ENCODE assay signal across 14 mouse cellular contexts in genomic region chr7:44444886-44445527, GRCm38 (mm10). TPM values are rescaled to one million over a fixed set of nuclear protein-coding genes. Genes with fewer than 3 reads are reported as not detected.
A peak's percentile ranks its signal among the peaks of the same experiment; 100 is the strongest.
DNase-seq lines count a peak whose midpoint lies in the region; ATAC-seq lines count a peak whose summit lies in the region.
"Had no signal": no experiment of that assay in that cellular context is flagged by ENCODE, and none has a peak within 500 bp of the region (broad histone marks: within the 10 kb centered on the region; RNA-seq: fewer than 3 reads in every experiment).

No protein-coding gene starts in this region.

- H3K27ac ChIP-seq in heart, embryonic 11.5 days (ENCODE audit: low read depth, low read length), result no peak overlapping the region
- H3K27ac ChIP-seq in embryonic facial prominence, embryonic 10.5 days (replicated peaks), result no peak overlapping the region
- H3K27ac ChIP-seq in hindbrain, embryonic 11.5 days (ENCODE audit: low read depth, low read length), result no peak overlapping the region
- peak overlapping the region; percentile 24; the same call in 1 of the 2 replicates for H3K27ac ChIP-seq in midbrain, embryonic 16.5 days (ENCODE audit: low read length)

- 13% methylated on average over 29 of the region's 29 CpGs for WGBS in heart, embryonic 11.5 days (ENCODE audit: insufficient replicate concordance)
- WGBS in embryonic facial prominence, embryonic 10.5 days, result 23% methylated on average over 29 of the region's 29 CpGs
- 20% methylated on average over 29 of the region's 29 CpGs for WGBS in hindbrain, embryonic 11.5 days
- 31% methylated on average over 28 of the region's 29 CpGs for WGBS in midbrain, embryonic 16.5 days

- H3K9me3 ChIP-seq in heart, embryonic 11.5 days (replicated peaks; ENCODE audit: control insufficient read depth, low read length), result no peaks in the 10 kb centered on the region
- no peaks in the 10 kb centered on the region for H3K9me3 ChIP-seq in embryonic facial prominence, embryonic 10.5 days
- H3K9me3 ChIP-seq in hindbrain, embryonic 11.5 days (ENCODE audit: control insufficient read depth, low read length), result no peaks in the 10 kb centered on the region
- no peaks in the 10 kb centered on the region for H3K9me3 ChIP-seq in midbrain, embryonic 16.5 days (replicated peaks; ENCODE audit: control insufficient read depth, low read length, poor library complexity, severe bottlenecking)

- peak overlapping the region; percentile 7; the same call in 1 of the 2 replicates for H3K9ac ChIP-seq in heart, embryonic 11.5 days (ENCODE audit: low read depth, low read length)
- H3K9ac ChIP-seq in hindbrain, embryonic 11.5 days (ENCODE audit: low read depth, low read length), result peak overlapping the region; percentile 27; the same call in 1 of the 2 replicates
- peak overlapping the region; percentile 63 for H3K9ac ChIP-seq in midbrain, embryonic 16.5 days (ENCODE audit: low read depth, low read length)
- H3K9ac ChIP-seq: lung, embryonic 14.5 days had no signal

- H3K27me3 ChIP-seq in heart, embryonic 11.5 days (ENCODE audit: control insufficient read depth, insufficient read depth, low read length), result peaks cover 55% of the 10 kb centered on the region
- peaks cover 80% of the 10 kb centered on the region for H3K27me3 ChIP-seq in embryonic facial prominence, embryonic 10.5 days (replicated peaks; ENCODE audit: low read depth, poor library complexity, severe bottlenecking)
- H3K27me3 ChIP-seq in hindbrain, embryonic 11.5 days (ENCODE audit: control insufficient read depth, insufficient read depth, low read length), result peaks cover 13% of the 10 kb centered on the region
- no peaks in the 10 kb centered on the region for H3K27me3 ChIP-seq in midbrain, embryonic 16.5 days (ENCODE audit: control insufficient read depth, insufficient read depth, low read depth, low read length)

- H3K4me3 ChIP-seq in heart, embryonic 11.5 days (ENCODE audit: low read depth, low read length), result 0 out of 2 replicates have a peak overlapping the region, but pooled peaks have one; percentile 8
- H3K4me3 ChIP-seq in embryonic facial prominence, embryonic 10.5 days, result peak overlapping the region; percentile 29; the same call in 1 of the 2 replicates
- H3K4me3 ChIP-seq in hindbrain, embryonic 11.5 days (ENCODE audit: low read depth, low read length), result peak overlapping the region; percentile 19
- peak overlapping the region; percentile 68 for H3K4me3 ChIP-seq in midbrain, embryonic 16.5 days (ENCODE audit: low read depth, low read length)

- no peak for DNase-seq in heart, postnatal 4 days
- no peak for DNase-seq in embryonic facial prominence, embryonic 10.5 days (ENCODE audit: low spot score)
- no peak for DNase-seq in hindbrain, embryonic 11.5 days (ENCODE audit: low spot score)
- no peak for DNase-seq in gastrocnemius, adult 8-10 months (ENCODE audit: low spot score in 2 of 2)
- DNase-seq in left cerebral cortex, postnatal 4 days, result no peak
- DNase-seq: layer of hippocampus, postnatal 36 days; lung, embryonic 14.5 days; thymus, postnatal 25 days had no signal

- intact Hi-C loops in left cerebral cortex, postnatal 4 days (cut with DNase I), result loop anchor here (10.0 kb wide), 1 partner anchor 60 kb away; the partner anchor contains the start of genes 1700008O03Rik and Syt3

- H3K4me1 ChIP-seq in heart, embryonic 11.5 days (ENCODE audit: control insufficient read depth, insufficient read depth, low read length), result peaks cover 26% of the 10 kb centered on the region
- H3K4me1 ChIP-seq in embryonic facial prominence, embryonic 10.5 days, result peaks cover 40% of the 10 kb centered on the region
- H3K4me1 ChIP-seq in hindbrain, embryonic 11.5 days (replicated peaks; ENCODE audit: control insufficient read depth, insufficient read depth, low read length), result peaks cover 13% of the 10 kb centered on the region
- peaks cover 65% of the 10 kb centered on the region for H3K4me1 ChIP-seq in midbrain, embryonic 16.5 days (ENCODE audit: control insufficient read depth, insufficient read depth, low read length)

- no peaks in the 10 kb centered on the region for H3K36me3 ChIP-seq in heart, embryonic 11.5 days (ENCODE audit: control insufficient read depth, insufficient read depth, low read length)
- peaks cover 17% of the 10 kb centered on the region; the same call in 1 of the 2 replicates for H3K36me3 ChIP-seq in embryonic facial prominence, embryonic 10.5 days (replicated peaks)
- peaks cover 15% of the 10 kb centered on the region for H3K36me3 ChIP-seq in hindbrain, embryonic 11.5 days (ENCODE audit: control insufficient read depth, insufficient read depth, low read length)
- H3K36me3 ChIP-seq in midbrain, embryonic 16.5 days (ENCODE audit: control insufficient read depth, insufficient read depth, low read length), result peaks cover 35% of the 10 kb centered on the region

- H3K4me2 ChIP-seq in heart, embryonic 11.5 days, result peak overlapping the region; percentile 80
- H3K4me2 ChIP-seq in hindbrain, embryonic 11.5 days (replicated peaks; ENCODE audit: low read depth, low read length), result peak overlapping the region; percentile 26
- peak overlapping the region; percentile 99 for H3K4me2 ChIP-seq in midbrain, embryonic 16.5 days (ENCODE audit: low read length)
- H3K4me2 ChIP-seq: lung, embryonic 14.5 days had no signal

- ATAC-seq in heart, embryonic 11.5 days (replicated peaks; ENCODE audit: insufficient number of reproducible peaks, low FRiP score, low TSS enrichment), result no peak
- ATAC-seq in hindbrain, embryonic 11.5 days (ENCODE audit: low FRiP score), result no peak
- ATAC-seq in midbrain, embryonic 16.5 days, result no peak
- no peak for ATAC-seq in megakaryocyte progenitor cell, adult 5-6 weeks (replicated peaks; ENCODE audit: poor library complexity)

RNA-seq across cellular contexts. Expression of gene Lrrc4b, which starts 16.2 kb away (rescaled TPM):
- polyA plus RNA-seq in heart, embryonic 11.5 days (2014; fragmentation: Nextera tagmentation; extraction: Ambion mirVana), result 2.4 and 3.5 TPM in 2 replicates
- 10 to 100 TPM; 50.2 to 51.9 TPM for total RNA-seq in heart, postnatal 4 days (2021)
- 0.68 and 1.1 TPM in 2 replicates for polyA plus RNA-seq in embryonic facial prominence, embryonic 10.5 days (2016; fragmentation: Nextera tagmentation; extraction: Ambion mirVana)
- polyA plus RNA-seq in hindbrain, embryonic 11.5 days (2014; fragmentation: Nextera tagmentation; extraction: Ambion mirVana), result 9.1 and 11.4 TPM in 2 replicates
- 14.3 and 15.9 TPM in 2 replicates for polyA plus RNA-seq in midbrain, embryonic 16.5 days (2015; fragmentation: Nextera tagmentation; extraction: Ambion mirVana)
- under 1 TPM; 0.10 to 0.27 (median 0.11) TPM for total RNA-seq in gastrocnemius, adult 8-10 months (2022)
- total RNA-seq in megakaryocyte progenitor cell, adult 5-6 weeks (2015), result not detected in 2 replicates
- not detected in 2 replicates for total RNA-seq in megakaryocyte progenitor cell, adult 5-6 weeks (2017)
- 100 to 1,000 TPM; 357 to 379 TPM for total RNA-seq in left cerebral cortex, postnatal 4 days (2021)
- total RNA-seq: neutrophil, adult 5-6 weeks had no signal

RNA-seq across cellular contexts. Expression of gene Aspdh, which starts 20.2 kb away (rescaled TPM):
- polyA plus RNA-seq in heart, embryonic 11.5 days (2014; fragmentation: Nextera tagmentation; extraction: Ambion mirVana), result 1.3 and 1.5 TPM in 2 replicates
- 1 to 10 TPM; 2.2 TPM for total RNA-seq in heart, postnatal 4 days (2021)
- polyA plus RNA-seq in embryonic facial prominence, embryonic 10.5 days (2016; fragmentation: Nextera tagmentation; extraction: Ambion mirVana), result 0.64 TPM in 1 of 2 replicates, not detected in the other
- polyA plus RNA-seq in hindbrain, embryonic 11.5 days (2014; fragmentation: Nextera tagmentation; extraction: Ambion mirVana), result 1.2 and 2.1 TPM in 2 replicates
- 3.9 and 4.2 TPM in 2 replicates for polyA plus RNA-seq in midbrain, embryonic 16.5 days (2015; fragmentation: Nextera tagmentation; extraction: Ambion mirVana)
- under 1 TPM in 1 of 4 experiments, not detected in 3; 0.29 TPM for total RNA-seq in gastrocnemius, adult 8-10 months (2022)
- total RNA-seq in megakaryocyte progenitor cell, adult 5-6 weeks (2015), result not detected in 2 replicates
- not detected in 2 replicates for total RNA-seq in megakaryocyte progenitor cell, adult 5-6 weeks (2017)
- total RNA-seq in left cerebral cortex, postnatal 4 days (2021), result 10 to 100 TPM; 20.5 to 24.5 TPM
- total RNA-seq: neutrophil, adult 5-6 weeks had no signal
- polyA plus RNA-seq: intestine, embryonic 14.5 days; spleen, adult 2 months had no signal

RNA-seq across cellular contexts. Expression of gene Josd2, which starts 22.8 kb away (rescaled TPM):
- polyA plus RNA-seq in heart, embryonic 11.5 days (2014; fragmentation: Nextera tagmentation; extraction: Ambion mirVana), result 169 and 181 TPM in 2 replicates
- 10 to 100 TPM; 71.8 to 81.4 TPM for total RNA-seq in heart, postnatal 4 days (2021)
- 80.3 and 85.1 TPM in 2 replicates for polyA plus RNA-seq in embryonic facial prominence, embryonic 10.5 days (2016; fragmentation: Nextera tagmentation; extraction: Ambion mirVana)
- 57.3 and 59.1 TPM in 2 replicates for polyA plus RNA-seq in hindbrain, embryonic 11.5 days (2014; fragmentation: Nextera tagmentation; extraction: Ambion mirVana)
- 39.5 and 39.6 TPM in 2 replicates for polyA plus RNA-seq in midbrain, embryonic 16.5 days (2015; fragmentation: Nextera tagmentation; extraction: Ambion mirVana)
- total RNA-seq in gastrocnemius, adult 8-10 months (2022), result 10 to 100 TPM; 48.9 to 66.1 (median 56.3) TPM
- 27.5 and 35.2 TPM in 2 replicates for total RNA-seq in megakaryocyte progenitor cell, adult 5-6 weeks (2015)
- 17.4 and 22.6 TPM in 2 replicates for total RNA-seq in megakaryocyte progenitor cell, adult 5-6 weeks (2017)
- 10 to 100 TPM; 31.9 to 32.6 TPM for total RNA-seq in left cerebral cortex, postnatal 4 days (2021)

RNA-seq across cellular contexts. Expression of gene Emc10, which starts 51.3 kb away (rescaled TPM):
- 75.1 and 87.1 TPM in 2 replicates for polyA plus RNA-seq in heart, embryonic 11.5 days (2014; fragmentation: Nextera tagmentation; extraction: Ambion mirVana)
- 10 to 100 TPM; 91.4 to 93.4 TPM for total RNA-seq in heart, postnatal 4 days (2021)
- polyA plus RNA-seq in embryonic facial prominence, embryonic 10.5 days (2016; fragmentation: Nextera tagmentation; extraction: Ambion mirVana), result 82.7 and 85.8 TPM in 2 replicates
- polyA plus RNA-seq in hindbrain, embryonic 11.5 days (2014; fragmentation: Nextera tagmentation; extraction: Ambion mirVana), result 90.2 and 97.2 TPM in 2 replicates
- 121 and 137 TPM in 2 replicates for polyA plus RNA-seq in midbrain, embryonic 16.5 days (2015; fragmentation: Nextera tagmentation; extraction: Ambion mirVana)
- total RNA-seq in gastrocnemius, adult 8-10 months (2022), result 10 to 100 TPM; 48.6 to 53.7 (median 51.8) TPM
- 60.6 and 62.7 TPM in 2 replicates for total RNA-seq in megakaryocyte progenitor cell, adult 5-6 weeks (2015)
- 30.4 and 38.3 TPM in 2 replicates for total RNA-seq in megakaryocyte progenitor cell, adult 5-6 weeks (2017)
- 100 to 1,000 TPM; 146 to 150 TPM for total RNA-seq in left cerebral cortex, postnatal 4 days (2021)

RNA-seq across cellular contexts. Expression of gene Fam71e1, which starts 51.4 kb away (rescaled TPM):
- polyA plus RNA-seq in heart, embryonic 11.5 days (2014; fragmentation: Nextera tagmentation; extraction: Ambion mirVana), result 8.9 and 10.6 TPM in 2 replicates
- 1 to 10 TPM; 6.3 to 6.7 TPM for total RNA-seq in heart, postnatal 4 days (2021)
- 13.5 and 14.4 TPM in 2 replicates for polyA plus RNA-seq in embryonic facial prominence, embryonic 10.5 days (2016; fragmentation: Nextera tagmentation; extraction: Ambion mirVana)
- polyA plus RNA-seq in hindbrain, embryonic 11.5 days (2014; fragmentation: Nextera tagmentation; extraction: Ambion mirVana), result 13.5 and 20.6 TPM in 2 replicates
- polyA plus RNA-seq in midbrain, embryonic 16.5 days (2015; fragmentation: Nextera tagmentation; extraction: Ambion mirVana), result 24.2 and 29.8 TPM in 2 replicates
- total RNA-seq in gastrocnemius, adult 8-10 months (2022), result 1 to 10 TPM; 3.4 to 5.4 (median 4.4) TPM
- total RNA-seq in megakaryocyte progenitor cell, adult 5-6 weeks (2015), result 1.2 and 2.5 TPM in 2 replicates
- total RNA-seq in megakaryocyte progenitor cell, adult 5-6 weeks (2017), result 0.30 and 1.7 TPM in 2 replicates
- total RNA-seq in left cerebral cortex, postnatal 4 days (2021), result 10 to 100 TPM; 23.8 to 27.3 TPM

Comparison
In these comparisons a context has a peak if more than half of its experiments do, and no peak if none do; other contexts are left out.
1. H3K4me2 ChIP-seq: peak in every context shown above with its lines; median percentile 99 in midbrain, embryonic 16.5 days; 80 in heart, embryonic 11.5 days; 26 in hindbrain, embryonic 11.5 days.
2. H3K4me3 ChIP-seq: peak in every context shown above with its lines; median percentile 68 in midbrain, embryonic 16.5 days; 29 in embryonic facial prominence, embryonic 10.5 days; 19 in hindbrain, embryonic 11.5 days; 8 in heart, embryonic 11.5 days.
3. H3K9ac ChIP-seq: peak in every context shown above with its lines; median percentile 63 in midbrain, embryonic 16.5 days; 27 in hindbrain, embryonic 11.5 days; 7 in heart, embryonic 11.5 days.
4. RNA of gene Lrrc4b, which starts 16.2 kb away (total RNA-seq): 357 to 379 TPM in left cerebral cortex, postnatal 4 days and 50.2 to 51.9 TPM in heart, postnatal 4 days; 0.10 to 0.27 TPM in gastrocnemius, adult 8-10 months and not detected in megakaryocyte progenitor cell, adult 5-6 weeks; every median in the first group is over 10 times any median in the second.
5. RNA of gene Aspdh, which starts 20.2 kb away (total RNA-seq): 20.5 to 24.5 TPM in left cerebral cortex, postnatal 4 days; 2.2 TPM in heart, postnatal 4 days, 0.29 TPM in gastrocnemius, adult 8-10 months and not detected in megakaryocyte progenitor cell, adult 5-6 weeks; every median in the first group is over 4 times any median in the second.